Mouse (Mus musculus) erythroblast, adult 5-6 weeks (primary cell): Measurements from ENCODE around the gene Fhod1. TPM values are rescaled to one million over a fixed set of nuclear protein-coding genes. Genes with fewer than 3 reads are reported as not detected.

Experiments used
- ATAC-seq: replicated peaks from 2 replicates; pipeline ENCODE4 v1.8.0; 2016; ENCODE audit warnings: moderate number of reproducible peaks, mild to moderate bottlenecking, moderate TSS enrichment, inconsistent platforms; ENCODE audit not compliant: poor library complexity, low FRiP score, severe bottlenecking
- total RNA-seq, 2 experiments: library from RNA; stranded (forward) in 1 of 2; stranded (reverse) in 1 of 2; fragments of 150-400 nt in 1 of 2; fragments of 200-764, 138-1000 nt in 1 of 2; gene quantifications; 2 replicates each; pipeline versions ENCODE4 v1.2.3 to v1.2.4; 2015 to 2017; ENCODE audit warnings: low replicate concordance in 2 of 2

Fhod1 gene
- total RNA-seq, 2 experiments from 2014 or later = 0.19 to 1.0 TPM

DNA sequence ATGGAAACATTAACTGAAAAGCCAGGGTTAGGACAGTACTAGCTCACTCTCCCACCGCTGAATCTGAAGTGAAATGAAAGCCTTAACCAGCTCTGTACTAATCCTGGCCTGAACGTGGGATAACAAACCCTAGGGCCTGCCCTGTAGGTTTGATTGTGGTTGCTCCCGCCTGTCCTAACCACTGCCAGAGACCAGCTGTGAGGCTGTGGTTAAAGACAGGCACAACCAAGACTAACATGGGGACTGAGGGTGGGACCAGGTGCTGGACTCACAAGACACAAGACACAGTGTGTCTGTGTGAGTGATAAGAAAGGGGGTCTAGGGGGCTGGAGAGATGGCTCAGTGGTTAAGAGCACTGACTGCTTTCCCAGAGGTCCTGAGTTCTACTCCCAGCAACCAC lies 67.2 kb downstream of the Fhod1 start:
- no peak for ATAC-seq

Other genes starting within 250 kb of the Fhod1 start
- not detected in 2 replicates for gene Ces4a, start 216.2 kb downstream of the Fhod1 start, total RNA-seq (2015; ENCODE audit: low replicate concordance)
- gene Ces4a, start 216.2 kb downstream of the Fhod1 start, total RNA-seq (2017; ENCODE audit: low replicate concordance) = not detected in 2 replicates
- gene Cbfb, start 177.3 kb downstream of the Fhod1 start, total RNA-seq (2015; ENCODE audit: low replicate concordance) = 28.6 and 37.6 TPM in 2 replicates
- 27.2 and 33.1 TPM in 2 replicates for gene Cbfb, start 177.3 kb downstream of the Fhod1 start, total RNA-seq (2017; ENCODE audit: low replicate concordance)
- gene D230025D16Rik, start 122.8 kb downstream of the Fhod1 start, total RNA-seq (2015; ENCODE audit: low replicate concordance) = 16.9 and 22.5 TPM in 2 replicates
- 20.1 and 22.6 TPM in 2 replicates for gene D230025D16Rik, start 122.8 kb downstream of the Fhod1 start, total RNA-seq (2017; ENCODE audit: low replicate concordance)
- gene B3gnt9, start 92.8 kb downstream of the Fhod1 start, total RNA-seq (2015; ENCODE audit: low replicate concordance) = not detected in 2 replicates
- 0.09 TPM in 1 of 2 replicates, not detected in the other for gene B3gnt9, start 92.8 kb downstream of the Fhod1 start, total RNA-seq (2017; ENCODE audit: low replicate concordance)
- 2.3 and 3.5 TPM in 2 replicates for gene Tradd, start 83.3 kb downstream of the Fhod1 start, total RNA-seq (2015; ENCODE audit: low replicate concordance)
- gene Tradd, start 83.3 kb downstream of the Fhod1 start, total RNA-seq (2017; ENCODE audit: low replicate concordance) = 3.6 and 5.9 TPM in 2 replicates
- 1.3 and 3.5 TPM in 2 replicates for gene Fbxl8, start 83.3 kb downstream of the Fhod1 start, total RNA-seq (2015; ENCODE audit: low replicate concordance)
- 0.28 and 0.94 TPM in 2 replicates for gene Fbxl8, start 83.3 kb downstream of the Fhod1 start, total RNA-seq (2017; ENCODE audit: low replicate concordance)
- not detected in 2 replicates for gene Hsf4, start 78.2 kb downstream of the Fhod1 start, total RNA-seq (2015; ENCODE audit: low replicate concordance)
- not detected in 2 replicates for gene Hsf4, start 78.2 kb downstream of the Fhod1 start, total RNA-seq (2017; ENCODE audit: low replicate concordance)
- not detected in 2 replicates for gene Nol3, start 71.8 kb downstream of the Fhod1 start, total RNA-seq (2015; ENCODE audit: low replicate concordance)
- gene Nol3, start 71.8 kb downstream of the Fhod1 start, total RNA-seq (2017; ENCODE audit: low replicate concordance) = not detected in 2 replicates
- 1.0 and 3.8 TPM in 2 replicates for gene 4931428F04Rik, start 58.1 kb downstream of the Fhod1 start, total RNA-seq (2015; ENCODE audit: low replicate concordance)
- 0.70 and 1.2 TPM in 2 replicates for gene 4931428F04Rik, start 58.1 kb downstream of the Fhod1 start, total RNA-seq (2017; ENCODE audit: low replicate concordance)
- 0.38 and 5.9 TPM in 2 replicates for gene Exoc3l, start 51.9 kb downstream of the Fhod1 start, total RNA-seq (2015; ENCODE audit: low replicate concordance)
- 15.0 and 26.8 TPM in 2 replicates for gene Exoc3l, start 51.9 kb downstream of the Fhod1 start, total RNA-seq (2017; ENCODE audit: low replicate concordance)
- gene E2f4, start 50.3 kb downstream of the Fhod1 start, total RNA-seq (2015; ENCODE audit: low replicate concordance) = 289 and 294 TPM in 2 replicates
- 120 and 129 TPM in 2 replicates for gene E2f4, start 50.3 kb downstream of the Fhod1 start, total RNA-seq (2017; ENCODE audit: low replicate concordance)
- gene Elmo3, start 42.4 kb downstream of the Fhod1 start, total RNA-seq (2015; ENCODE audit: low replicate concordance) = 13.8 and 17.3 TPM in 2 replicates
- 22.1 and 30.7 TPM in 2 replicates for gene Elmo3, start 42.4 kb downstream of the Fhod1 start, total RNA-seq (2017; ENCODE audit: low replicate concordance)
- gene Lrrc29, start 21.7 kb downstream of the Fhod1 start, total RNA-seq (2015; ENCODE audit: low replicate concordance) = 13.4 and 35.9 TPM in 2 replicates
- 26.2 and 28.6 TPM in 2 replicates for gene Lrrc29, start 21.7 kb downstream of the Fhod1 start, total RNA-seq (2017; ENCODE audit: low replicate concordance)
- gene Tmem208, start 21.6 kb downstream of the Fhod1 start, total RNA-seq (2015; ENCODE audit: low replicate concordance) = 51.2 and 56.3 TPM in 2 replicates
- gene Tmem208, start 21.6 kb downstream of the Fhod1 start, total RNA-seq (2017; ENCODE audit: low replicate concordance) = 18.5 and 26.9 TPM in 2 replicates
- gene Slc9a5, start 890 bp upstream of the Fhod1 start, total RNA-seq (2015; ENCODE audit: low replicate concordance) = 1.7 TPM in 1 of 2 replicates, not detected in the other
- not detected in 2 replicates for gene Slc9a5, start 890 bp upstream of the Fhod1 start, total RNA-seq (2017; ENCODE audit: low replicate concordance)
- not detected in 2 replicates for gene Plekhg4, start 25.3 kb upstream of the Fhod1 start, total RNA-seq (2015; ENCODE audit: low replicate concordance)
- gene Plekhg4, start 25.3 kb upstream of the Fhod1 start, total RNA-seq (2017; ENCODE audit: low replicate concordance) = not detected in 2 replicates
- gene Kctd19, start 65.5 kb upstream of the Fhod1 start, total RNA-seq (2015; ENCODE audit: low replicate concordance) = not detected in 2 replicates
- gene Kctd19, start 65.5 kb upstream of the Fhod1 start, total RNA-seq (2017; ENCODE audit: low replicate concordance) = not detected in 2 replicates
- 0.96 TPM in 1 of 2 replicates, not detected in the other for gene Lrrc36, start 65.6 kb upstream of the Fhod1 start, total RNA-seq (2015; ENCODE audit: low replicate concordance)
- 0.56 and 0.85 TPM in 2 replicates for gene Lrrc36, start 65.6 kb upstream of the Fhod1 start, total RNA-seq (2017; ENCODE audit: low replicate concordance)
- gene Tppp3, start 123.6 kb upstream of the Fhod1 start, total RNA-seq (2015; ENCODE audit: low replicate concordance) = not detected in 2 replicates
- not detected in 2 replicates for gene Tppp3, start 123.6 kb upstream of the Fhod1 start, total RNA-seq (2017; ENCODE audit: low replicate concordance)
- not detected in 2 replicates for gene Zdhhc1, start 148.9 kb upstream of the Fhod1 start, total RNA-seq (2015; ENCODE audit: low replicate concordance)
- 0.17 and 0.42 TPM in 2 replicates for gene Zdhhc1, start 148.9 kb upstream of the Fhod1 start, total RNA-seq (2017; ENCODE audit: low replicate concordance)
- gene Hsd11b2, start 170.8 kb upstream of the Fhod1 start, total RNA-seq (2015; ENCODE audit: low replicate concordance) = 2.3 TPM in 1 of 2 replicates, not detected in the other
- not detected in 2 replicates for gene Hsd11b2, start 170.8 kb upstream of the Fhod1 start, total RNA-seq (2017; ENCODE audit: low replicate concordance)
- 72.8 and 90.9 TPM in 2 replicates for gene Atp6v0d1, start 218.1 kb upstream of the Fhod1 start, total RNA-seq (2015; ENCODE audit: low replicate concordance)
- gene Atp6v0d1, start 218.1 kb upstream of the Fhod1 start, total RNA-seq (2017; ENCODE audit: low replicate concordance) = 46.0 and 50.9 TPM in 2 replicates